Mouse (Mus musculus): ENCODE data around the gene Cchcr1. TPM values are rescaled to one million over a fixed set of nuclear protein-coding genes. Genes with fewer than 3 reads are reported as not detected.

Cchcr1 gene
- polyA plus RNA-seq, 1 experiment from 2014 or later: 26.1 TPM

GRCm38 (mm10) chr17:35544680-35545079 is 27.8 kb downstream of the Cchcr1 start:
- Histone ChIP-seq H3K27ac (no peak overlapping the region), H3K9ac (no peak overlapping the region), H3K27me3 (no peaks in the 10 kb centered on the region), H3K36me3 (no peaks in the 10 kb centered on the region), H3K4me3 (no peak overlapping the region), H3K4me2 (replicated peaks) (no peak overlapping the region), H3K9me3 (no peaks in the 10 kb centered on the region), H3K4me1 (0 out of 2 replicates have a peak, but pooled peaks cover 10% of the 10 kb centered on the region)
- WGBS: 28% methylated on average over 6 of the region's 6 CpGs
- ATAC-seq (ENCODE audit: insufficient number of reproducible peaks, insufficient read depth, low FRiP score, low TSS enrichment): no peak

GRCm38 (mm10) chr17:35547465-35547864 is 30.6 kb downstream of the Cchcr1 start:
- ATAC-seq (ENCODE audit: insufficient number of reproducible peaks, insufficient read depth, low FRiP score, low TSS enrichment): no peak
- Histone ChIP-seq H3K4me1 (0 out of 2 replicates have a peak, but pooled peaks cover 11% of the 10 kb centered on the region), H3K4me3 (no peak overlapping the region), H3K4me2 (replicated peaks) (no peak overlapping the region), H3K9me3 (no peaks in the 10 kb centered on the region), H3K27me3 (no peaks in the 10 kb centered on the region), H3K9ac (no peak overlapping the region), H3K36me3 (no peaks in the 10 kb centered on the region), H3K27ac (no peak overlapping the region)
- WGBS: 63% methylated on average over 2 of the region's 2 CpGs

- H3K4me2 ChIP-seq (replicated peaks): no peak overlapping the region
- no peaks in the 10 kb centered on the region for H3K27me3 ChIP-seq
- H3K4me1 ChIP-seq: 0 out of 2 replicates have a peak, but pooled peaks cover 11% of the 10 kb centered on the region
- ATAC-seq (ENCODE audit: insufficient number of reproducible peaks, insufficient read depth, low FRiP score, low TSS enrichment): no peak
- no peak overlapping the region for H3K4me3 ChIP-seq
- no peaks in the 10 kb centered on the region for H3K36me3 ChIP-seq
- H3K9ac ChIP-seq: no peak overlapping the region
- WGBS: 18% methylated on average over 5 of the region's 5 CpGs
- H3K9me3 ChIP-seq: no peaks in the 10 kb centered on the region
- H3K27ac ChIP-seq: no peak overlapping the region
Observed at GRCm38 (mm10) chr17:35548636-35549035, 31.7 kb downstream of the Cchcr1 start.

GRCm38 (mm10) chr17:35549437-35550142 is 32.7 kb downstream of the Cchcr1 start:
- WGBS: 49% methylated on average over 15 of the region's 15 CpGs
- Histone ChIP-seq H3K9ac (no peak overlapping the region), H3K36me3 (no peaks in the 10 kb centered on the region), H3K9me3 (no peaks in the 10 kb centered on the region), H3K27ac (peak overlapping the region; percentile 64), H3K4me1 (0 out of 2 replicates have a peak, but pooled peaks cover 11% of the 10 kb centered on the region), H3K4me3 (no peak overlapping the region), H3K27me3 (no peaks in the 10 kb centered on the region), H3K4me2 (replicated peaks) (no peak overlapping the region; the same call in 1 of the 2 replicates)
- ATAC-seq (ENCODE audit: insufficient number of reproducible peaks, insufficient read depth, low FRiP score, low TSS enrichment): no peak

GRCm38 (mm10) chr17:35550143-35550494 is 33.2 kb downstream of the Cchcr1 start:
- Histone ChIP-seq H3K4me1 (0 out of 2 replicates have a peak, but pooled peaks cover 11% of the 10 kb centered on the region), H3K36me3 (no peaks in the 10 kb centered on the region), H3K27ac (no peak overlapping the region), H3K4me2 (replicated peaks) (no peak overlapping the region), H3K9me3 (no peaks in the 10 kb centered on the region), H3K9ac (no peak overlapping the region), H3K4me3 (no peak overlapping the region), H3K27me3 (no peaks in the 10 kb centered on the region)
- ATAC-seq (ENCODE audit: insufficient number of reproducible peaks, insufficient read depth, low FRiP score, low TSS enrichment): no peak
- WGBS: 91% methylated on average over 4 of the region's 4 CpGs

GRCm38 (mm10) chr17:35550871-35551270 is 34.0 kb downstream of the Cchcr1 start:
- no peak for ATAC-seq (ENCODE audit: insufficient number of reproducible peaks, insufficient read depth, low FRiP score, low TSS enrichment)
- WGBS: 35% methylated on average over 8 of the region's 8 CpGs
- Histone ChIP-seq H3K9ac (no peak overlapping the region), H3K9me3 (no peaks in the 10 kb centered on the region), H3K4me3 (no peak overlapping the region), H3K36me3 (no peaks in the 10 kb centered on the region), H3K4me1 (0 out of 2 replicates have a peak, but pooled peaks cover 11% of the 10 kb centered on the region), H3K27me3 (no peaks in the 10 kb centered on the region), H3K4me2 (replicated peaks) (no peak overlapping the region), H3K27ac (no peak overlapping the region)

- WGBS: 77% methylated on average over 10 of the region's 10 CpGs
- H3K27ac ChIP-seq: no peak within 1 kb of the TSS
- no peak for ATAC-seq (ENCODE audit: insufficient number of reproducible peaks, insufficient read depth, low FRiP score, low TSS enrichment)
Observed at GRCm38 (mm10) chr17:35551881-35552414, 35.0 kb downstream of the Cchcr1 start, which contains the start of gene Cdsn. TSS of gene Cdsn (plus strand) at chr17:35552128.

GRCm38 (mm10) chr17:35554321-35554720 is 37.4 kb downstream of the Cchcr1 start:
- Histone ChIP-seq H3K27ac (no peak overlapping the region), H3K4me2 (replicated peaks) (no peak overlapping the region), H3K9me3 (no peaks in the 10 kb centered on the region), H3K9ac (no peak overlapping the region), H3K36me3 (no peaks in the 10 kb centered on the region), H3K27me3 (no peaks in the 10 kb centered on the region), H3K4me3 (no peak overlapping the region), H3K4me1 (0 out of 2 replicates have a peak, but pooled peaks cover 5% of the 10 kb centered on the region)
- ATAC-seq (ENCODE audit: insufficient number of reproducible peaks, insufficient read depth, low FRiP score, low TSS enrichment): no peak
- 80% methylated on average over 5 of the region's 5 CpGs for WGBS

More at GRCm38 (mm10) chr17:35551881-35552414, 35.0 kb downstream of the Cchcr1 start, which contains the start of gene Cdsn:
- Histone ChIP-seq H3K4me2 (replicated peaks) (no peak within 1 kb of the TSS), H3K36me3 (no peaks in the 10 kb centered on the region), H3K9me3 (no peaks in the 10 kb centered on the region), H3K4me3 (no peak within 1 kb of the TSS), H3K4me1 (0 out of 2 replicates have a peak, but pooled peaks cover 11% of the 10 kb centered on the region), H3K27me3 (no peaks in the 10 kb centered on the region), H3K9ac (no peak within 1 kb of the TSS; the same call in 1 of the 2 replicates)

GRCm38 (mm10) chr17:35554761-35555397 is 38.0 kb downstream of the Cchcr1 start:
- Histone ChIP-seq H3K36me3 (no peaks in the 10 kb centered on the region), H3K27ac (no peak overlapping the region), H3K4me2 (replicated peaks) (no peak overlapping the region), H3K27me3 (no peaks in the 10 kb centered on the region), H3K4me1 (no peaks in the 10 kb centered on the region), H3K4me3 (no peak overlapping the region), H3K9ac (no peak overlapping the region), H3K9me3 (no peaks in the 10 kb centered on the region)
- WGBS: 90% methylated on average over 18 of the region's 18 CpGs
- no peak for ATAC-seq (ENCODE audit: insufficient number of reproducible peaks, insufficient read depth, low FRiP score, low TSS enrichment)

GRCm38 (mm10) chr17:35556186-35556765 is 39.4 kb downstream of the Cchcr1 start:
- no peak overlapping the region for H3K4me3 ChIP-seq
- H3K9me3 ChIP-seq: no peaks in the 10 kb centered on the region
- no peaks in the 10 kb centered on the region for H3K27me3 ChIP-seq
- H3K27ac ChIP-seq: no peak overlapping the region
- H3K9ac ChIP-seq: no peak overlapping the region
- H3K4me1 ChIP-seq: no peaks in the 10 kb centered on the region
- H3K4me2 ChIP-seq (replicated peaks): no peak overlapping the region
- ATAC-seq (ENCODE audit: insufficient number of reproducible peaks, insufficient read depth, low FRiP score, low TSS enrichment): no peak
- WGBS: 89% methylated on average over 13 of the region's 13 CpGs
- H3K36me3 ChIP-seq: no peaks in the 10 kb centered on the region

GRCm38 (mm10) chr17:35556812-35557211 is 39.9 kb downstream of the Cchcr1 start:
- WGBS: 38% methylated on average over 5 of the region's 5 CpGs
- no peak overlapping the region for H3K4me2 ChIP-seq (replicated peaks)
- no peaks in the 10 kb centered on the region for H3K9me3 ChIP-seq
- H3K4me3 ChIP-seq: no peak overlapping the region
- ATAC-seq (ENCODE audit: insufficient number of reproducible peaks, insufficient read depth, low FRiP score, low TSS enrichment): no peak
- H3K27me3 ChIP-seq: no peaks in the 10 kb centered on the region
- H3K9ac ChIP-seq: no peak overlapping the region
- no peaks in the 10 kb centered on the region for H3K4me1 ChIP-seq
- H3K27ac ChIP-seq: no peak overlapping the region
- no peaks in the 10 kb centered on the region for H3K36me3 ChIP-seq

Data from embryonic facial prominence, embryonic 12.5 days (tissue).